ENCODE assay signal across 8 mouse cellular contexts in genomic region chr2:102549611-102550266, GRCm38 (mm10). TPM values are rescaled to one million over a fixed set of nuclear protein-coding genes. Genes with fewer than 3 reads are reported as not detected.
DNase-seq lines count a peak whose midpoint lies in the region; ATAC-seq and TF ChIP-seq lines count a peak whose summit lies in the region.

Gene Pamr1, plus strand, starts transcription at chr2:102550012.

- no peaks in the 10 kb centered on the region; the same call in 1 of the 2 replicates for H3K9me3 ChIP-seq in stomach, embryonic 16.5 days (replicated peaks; ENCODE audit: control insufficient read depth, low read length)

- DNase-seq in urinary bladder, adult 2 months (ENCODE audit: low spot score): peak; percentile 24
- no peak for DNase-seq in urinary bladder, postnatal 10 days (ENCODE audit: low spot score)
- peak; percentile 14 to 26 for DNase-seq in heart, postnatal 36 days
- peak; percentile 5 to 55 for DNase-seq in left cerebral cortex, postnatal 10 days (ENCODE audit: extremely low spot score in 1 of 2, low spot score in 2 of 2)
- no peak for DNase-seq in MN1 (ENCODE audit: low spot score)

- no peaks in the 10 kb centered on the region for H3K27me3 ChIP-seq in stomach, embryonic 16.5 days (ENCODE audit: control insufficient read depth, insufficient read depth, low read length)

- intact Hi-C loops in heart, postnatal 36 days (cut with DNase I): no loop called here
- intact Hi-C loops in left cerebral cortex, postnatal 10 days (cut with DNase I): no loop called here

- H3K9ac ChIP-seq in stomach, embryonic 16.5 days (ENCODE audit: low read length): peak within 1 kb of the TSS; percentile 56

- peaks cover 3% of the 10 kb centered on the region for H3K4me1 ChIP-seq in embryonic fibroblast, embryonic 13.5 days (ENCODE audit: control insufficient read depth, insufficient read depth, low read length)
- peaks cover 28% of the 10 kb centered on the region for H3K4me1 ChIP-seq in stomach, embryonic 16.5 days (ENCODE audit: control insufficient read depth, insufficient read depth, low read length)

- no peaks in the 10 kb centered on the region for H3K36me3 ChIP-seq in stomach, embryonic 16.5 days (ENCODE audit: control insufficient read depth, insufficient read depth, low read length)

- WGBS in stomach, embryonic 16.5 days: 1% methylated on average over 26 of the region's 26 CpGs

- no peak within 1 kb of the TSS for H3K27ac ChIP-seq in embryonic fibroblast, embryonic 13.5 days (ENCODE audit: insufficient read depth, low read length)
- H3K27ac ChIP-seq in stomach, embryonic 16.5 days (ENCODE audit: low read length): peak within 1 kb of the TSS; percentile 79

- H3K4me3 ChIP-seq in embryonic fibroblast, embryonic 13.5 days (ENCODE audit: insufficient read depth, low read length): 0 out of 2 replicates have a peak within 1 kb of the TSS, but pooled peaks have one; percentile 1
- peak within 1 kb of the TSS; percentile 42 for H3K4me3 ChIP-seq in stomach, embryonic 16.5 days (replicated peaks; ENCODE audit: low read length)

- no peak for TF ChIP-seq POLR2A in embryonic fibroblast, embryonic 13.5 days (IDR thresholded peaks at IDR 0.05; ENCODE audit: low read depth, low read length)

- H3K4me2 ChIP-seq in stomach, embryonic 16.5 days (ENCODE audit: low read depth, low read length): peak within 1 kb of the TSS; percentile 55

- TF ChIP-seq CTCF in embryonic fibroblast, embryonic 13.5 days (IDR thresholded peaks at IDR 0.05; ENCODE audit: borderline replicate concordance, insufficient read depth, low read length): no peak

- 0 out of 2 replicates have a peak, but pooled peaks have one; percentile 9 for ATAC-seq in megakaryocyte progenitor cell, adult 5-6 weeks (replicated peaks; ENCODE audit: poor library complexity)
- ATAC-seq in stomach, embryonic 16.5 days (ENCODE audit: insufficient read depth, low FRiP score): peak; percentile 79

RNA-seq across cellular contexts. Expression of gene Pamr1, which starts in this region (rescaled TPM):
- polyA plus RNA-seq in urinary bladder, adult 2 months (2012; rRNA removed): 84.8 and 91.0 TPM in 2 replicates
- 4.9 and 9.6 TPM in 2 replicates for polyA plus RNA-seq in embryonic fibroblast, embryonic 13.5 days (2011; ENCODE audit: insufficient read length, low read depth, missing spikeins)
- total RNA-seq in heart, postnatal 36 days (2021): 1 to 10 TPM; 1.6 to 2.3 TPM
- total RNA-seq in left cerebral cortex, postnatal 10 days (2021): 10 to 100 TPM; 27.7 to 28.8 TPM
- total RNA-seq in megakaryocyte progenitor cell, adult 5-6 weeks (2015): not detected in 2 replicates
- total RNA-seq in megakaryocyte progenitor cell, adult 5-6 weeks (2017): not detected in 2 replicates
- polyA plus RNA-seq in stomach, embryonic 16.5 days (2015; fragmentation: Nextera tagmentation; extraction: Ambion mirVana): 34.5 and 35.2 TPM in 2 replicates

Comparison
In these comparisons a context has a peak if more than half of its experiments do, and no peak if none do; other contexts are left out.
1. RNA of gene Pamr1 (total RNA-seq): 27.7 to 28.8 TPM in left cerebral cortex, postnatal 10 days; 1.6 to 2.3 TPM in heart, postnatal 36 days and not detected in megakaryocyte progenitor cell, adult 5-6 weeks; every median in the first group is over 4 times any median in the second.
2. DNase-seq: peak in urinary bladder, adult 2 months (single experiment), heart, postnatal 36 days (2 of 2) and left cerebral cortex, postnatal 10 days (2 of 2); none in urinary bladder, postnatal 10 days (single experiment) and MN1 (single experiment).
3. Peak in ATAC-seq in megakaryocyte progenitor cell, adult 5-6 weeks; RNA of the gene not detected or under 1 TPM.